Mouse (Mus musculus) lung, postnatal 0 days (tissue): ENCODE data around the gene Snip1. TPM values are rescaled to one million over a fixed set of nuclear protein-coding genes. Genes with fewer than 3 reads are reported as not detected.

Experiments
- ATAC-seq: fragments of 200-750 bp; cut with Nextera tagmentation; 2 replicates; pipeline ENCODE4 v1.8.0; 2017; ENCODE audit warnings: moderate library complexity
- DNase-seq: peaks from one replicate; pipeline ENCODE4 v3.0.0-alpha.2; 2016; ENCODE audit warnings: low spot score
- H3K27ac ChIP-seq: fragments of 300-500 bp; sonication (generic); 2 replicates; pipeline ENCODE4 v1.5.1; 2014; ENCODE audit warnings: antibody characterized with exemption, mild to moderate bottlenecking, low read length, mixed read lengths
- H3K27me3 ChIP-seq: fragments of 300-500 bp; sonication (generic); replicated peaks from 2 replicates; pipeline ENCODE4 v1.6.1; 2014; ENCODE audit warnings: low read length, mixed read lengths; ENCODE audit not compliant: insufficient read depth
- H3K36me3 ChIP-seq: fragments of 300-500 bp; sonication (generic); 2 replicates; pipeline ENCODE4 v1.6.1; 2014; ENCODE audit warnings: low read length, mixed read lengths; ENCODE audit not compliant: insufficient read depth
- H3K4me1 ChIP-seq: fragments of 300-500 bp; sonication (generic); 2 replicates; pipeline ENCODE4 v1.6.1; 2014; ENCODE audit warnings: antibody characterized with exemption, low read depth, low read length, mixed read lengths; ENCODE audit not compliant: insufficient read depth
- H3K4me2 ChIP-seq: fragments of 300-500 bp; sonication (generic); replicated peaks from 2 replicates; pipeline ENCODE4 v1.6.1; 2014; ENCODE audit warnings: low read depth, mild to moderate bottlenecking, low read length, moderate library complexity, mixed read lengths
- H3K4me3 ChIP-seq: fragments of 300-500 bp; sonication (generic); 2 replicates; pipeline ENCODE4 v1.5.1; 2014; ENCODE audit warnings: low read depth, low read length
- H3K9ac ChIP-seq: fragments of 300-500 bp; sonication (generic); replicated peaks from 2 replicates; pipeline ENCODE4 v1.6.1; 2014; ENCODE audit warnings: low read depth, mild to moderate bottlenecking
- H3K9me3 ChIP-seq: fragments of 300-500 bp; sonication (generic); 2 replicates; pipeline ENCODE4 v1.6.1; 2016; ENCODE audit warnings: low read length, mixed read lengths
- CTCF ChIP-seq: IDR thresholded peaks from 2 replicates; pipeline ENCODE4 v1.5.1; 2016; ENCODE audit warnings: antibody characterized with exemption, mild to moderate bottlenecking
- EP300 ChIP-seq: IDR thresholded peaks from 2 replicates; pipeline ENCODE4 v1.6.1; 2016; ENCODE audit warnings: antibody characterized with exemption, mild to moderate bottlenecking, control low read depth
- WGBS: fragments of 180-500 bp; shearing (Covaris S2); extraction: QIAGEN DNeasy Blood & Tissue Kit; methylation state at CpG from one replicate; pipeline ENCODE4 v1.1.7; 2014; 5-methylcytosine and 5-hydroxymethylcytosine counted together
- polyA plus RNA-seq: library from polyadenylated mRNA; unstranded; fragments of >200 nt; fragmentation: Nextera tagmentation; extraction: Ambion mirVana; gene quantifications from 2 replicates; pipeline ENCODE4 v1.2.1, GENCODE M21; 2015

Gene Snip1
- polyA plus RNA-seq: 17.4 and 18.0 TPM in 2 replicates

GRCm38 (mm10) chr4:125066490-125067370 is at the start of gene Snip1:
TSS of gene Snip1 (plus strand) at chr4:125066672.
- DNase-seq: peak; percentile 96
- peak; percentile 97 for ATAC-seq
- peak within 1 kb of the TSS; percentile 79 for H3K9ac ChIP-seq
- peaks cover 8% of the 10 kb centered on the region; the same call in 1 of the 2 replicates for H3K4me1 ChIP-seq
- peaks cover 13% of the 10 kb centered on the region; the same call in 1 of the 2 replicates for H3K36me3 ChIP-seq
- H3K4me2 ChIP-seq: peak within 1 kb of the TSS; percentile 70
- H3K27ac ChIP-seq: peak within 1 kb of the TSS; percentile 78
- no peaks in the 10 kb centered on the region for H3K27me3 ChIP-seq
- WGBS: 2% methylated on average over 72 of the region's 78 CpGs
- no peaks in the 10 kb centered on the region for H3K9me3 ChIP-seq
- peak within 1 kb of the TSS; percentile 91 for H3K4me3 ChIP-seq
- no peak for TF ChIP-seq EP300

DNA sequence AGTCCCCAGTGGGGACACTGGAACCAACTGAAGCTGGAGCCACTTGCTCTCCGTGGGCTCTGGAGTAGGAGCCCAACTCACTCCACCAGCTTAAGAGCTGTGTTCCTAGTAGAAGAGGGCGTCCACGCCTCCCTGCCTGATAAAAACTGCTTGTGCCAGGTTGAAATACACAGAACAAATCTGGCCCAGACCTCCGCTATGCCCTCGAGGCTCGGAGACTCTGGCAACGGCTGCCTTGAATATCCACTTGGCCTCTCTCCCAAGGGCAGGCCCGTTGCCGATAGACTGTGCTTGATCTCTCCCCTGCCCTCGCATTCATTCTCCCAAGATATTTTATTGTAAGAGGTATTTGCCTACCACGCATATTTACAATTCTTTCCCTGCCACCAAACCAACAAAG is 49.0 kb upstream of the Snip1 start:
- H3K9ac ChIP-seq: no peak overlapping the region
- H3K27ac ChIP-seq: peak overlapping the region; percentile 43; the same call in 1 of the 2 replicates
- ATAC-seq (peak; percentile 75), DNase-seq (peak; percentile 47)
- TF ChIP-seq CTCF (no peak), EP300 (no peak)
- no peaks in the 10 kb centered on the region for H3K36me3 ChIP-seq
- no peaks in the 10 kb centered on the region for H3K27me3 ChIP-seq
- H3K4me3 ChIP-seq: no peak overlapping the region
- H3K4me1 ChIP-seq: peaks cover 7% of the 10 kb centered on the region; the same call in 1 of the 2 replicates
- H3K9me3 ChIP-seq: no peaks in the 10 kb centered on the region
- WGBS: 43% methylated on average over 11 of the region's 11 CpGs
- H3K4me2 ChIP-seq: no peak overlapping the region

DNA sequence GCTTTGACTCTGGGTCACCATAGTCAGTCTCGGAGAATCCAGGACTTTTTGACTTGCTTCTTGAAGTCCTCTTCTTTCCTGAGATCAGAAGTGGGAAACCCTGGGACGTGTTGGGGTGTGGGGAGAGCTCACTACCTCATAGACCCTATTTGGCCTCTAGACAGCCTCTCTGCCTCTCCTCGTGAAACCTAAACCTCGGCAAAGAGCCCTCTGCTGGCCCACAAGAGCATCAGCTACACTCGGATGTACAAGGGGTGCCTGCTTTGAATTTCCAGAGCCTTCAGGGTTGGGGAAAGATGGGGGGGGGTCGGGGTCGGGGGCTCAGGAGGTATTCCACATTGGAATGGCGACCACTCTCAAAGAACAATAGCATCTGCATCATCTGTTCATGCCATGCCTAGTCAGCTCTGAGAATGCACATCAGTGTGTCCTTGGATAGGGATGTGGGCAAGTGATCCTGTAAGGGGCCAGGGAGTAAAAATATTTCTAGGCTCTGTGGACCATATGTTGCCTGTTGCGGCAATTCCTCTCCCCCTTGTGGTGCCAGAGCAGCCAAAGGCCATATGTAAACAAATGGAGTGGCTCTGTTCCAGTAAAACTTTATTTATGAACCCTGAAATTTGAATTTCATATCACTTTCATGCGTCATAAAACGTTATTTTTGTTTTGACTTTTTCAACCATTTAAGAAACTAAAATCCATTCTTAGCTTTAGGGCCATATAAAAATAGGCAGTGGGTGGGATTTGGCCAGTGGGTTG is 45.5 kb upstream of the Snip1 start:
- H3K9me3 ChIP-seq: no peaks in the 10 kb centered on the region
- WGBS: 30% methylated on average over 11 of the region's 11 CpGs
- TF ChIP-seq CTCF (peak; percentile 47), EP300 (no peak)
- no peak overlapping the region for H3K9ac ChIP-seq
- H3K27me3 ChIP-seq: no peaks in the 10 kb centered on the region
- no peak overlapping the region for H3K4me3 ChIP-seq
- no peak overlapping the region for H3K4me2 ChIP-seq
- H3K36me3 ChIP-seq: no peaks in the 10 kb centered on the region
- ATAC-seq: no peak
- DNase-seq: no peak
- peaks cover 5% of the 10 kb centered on the region; the same call in 1 of the 2 replicates for H3K4me1 ChIP-seq
- H3K27ac ChIP-seq: no peak overlapping the region

DNA sequence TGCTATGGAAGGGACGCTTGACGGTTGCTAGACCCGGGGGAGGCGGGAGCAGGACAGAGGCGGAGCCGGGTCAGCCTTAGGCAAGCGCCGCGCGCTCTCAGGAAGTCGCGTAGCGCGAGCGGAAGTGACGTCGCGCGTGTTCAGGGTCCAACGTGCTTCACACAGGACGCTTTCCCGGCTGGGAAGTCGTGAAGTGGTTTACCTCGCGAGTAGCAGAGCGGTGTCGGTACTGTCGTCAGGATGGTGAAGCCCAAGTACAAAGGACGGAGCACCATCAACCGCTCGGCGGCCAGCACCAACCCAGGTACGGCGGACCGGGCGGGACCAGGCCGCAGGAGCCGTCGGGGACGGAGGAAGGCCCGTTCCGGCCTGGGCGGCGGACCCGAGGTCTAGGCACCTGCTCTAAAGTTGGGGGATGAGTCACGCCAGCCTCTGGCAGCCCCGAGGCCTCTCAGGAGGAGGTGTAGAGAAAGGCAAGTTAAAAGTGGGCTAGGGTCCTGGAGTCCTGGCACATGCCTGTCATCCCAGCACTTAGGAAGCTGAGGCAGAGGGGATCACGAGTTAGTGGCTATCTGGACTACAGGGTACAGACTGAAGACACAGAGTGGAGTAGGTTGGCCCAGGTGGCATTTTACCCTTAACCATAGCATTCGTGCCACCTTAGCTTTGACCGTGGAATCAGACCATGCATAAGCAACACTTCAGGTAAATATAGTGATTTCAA is 36.4 kb upstream of the Snip1 start:
- Histone ChIP-seq H3K27ac (peak overlapping the region; percentile 48), H3K36me3 (no peaks in the 10 kb centered on the region), H3K27me3 (no peaks in the 10 kb centered on the region), H3K9me3 (no peaks in the 10 kb centered on the region), H3K4me1 (peaks cover 6% of the 10 kb centered on the region; the same call in 1 of the 2 replicates), H3K9ac (peak overlapping the region; percentile 72), H3K4me2 (peak overlapping the region; percentile 92), H3K4me3 (peak overlapping the region; percentile 68)
- peak; percentile 96 for DNase-seq
- whole genome bisulfite sequencing: under 1% methylated on average over 50 of the region's 50 CpGs
- TF ChIP-seq EP300 (no peak), CTCF (no peak)
- peak; percentile 99 for ATAC-seq

GRCm38 (mm10) chr4:125034341-125034740 is 32.1 kb upstream of the Snip1 start:
- no peak overlapping the region for H3K9ac ChIP-seq
- no peaks in the 10 kb centered on the region for H3K9me3 ChIP-seq
- H3K4me2 ChIP-seq: no peak overlapping the region
- ATAC-seq (no peak), DNase-seq (peak; percentile 68)
- H3K4me1 ChIP-seq: peaks cover 6% of the 10 kb centered on the region; the same call in 1 of the 2 replicates
- no peaks in the 10 kb centered on the region for H3K36me3 ChIP-seq
- TF ChIP-seq EP300 (no peak), CTCF (no peak)
- no peak overlapping the region for H3K4me3 ChIP-seq
- 71% methylated on average over 4 of the region's 4 CpGs for WGBS
- H3K27me3 ChIP-seq: no peaks in the 10 kb centered on the region
- no peak overlapping the region for H3K27ac ChIP-seq
